Mouse (Mus musculus) cerebral cortex, adult 2 months (tissue): ENCODE data around the gene Ldb1.

Experiments used
- WGBS: fragments of 180-500 bp; shearing (Covaris S2); methylation state at CpG from one replicate; pipeline ENCODE4 v1.1.7; 2018; 5-methylcytosine and 5-hydroxymethylcytosine counted together

Gene Ldb1

GRCm38 (mm10) chr19:46044993-46045695 is at the start of gene Ldb1:
Gene Ldb1, minus strand, starts transcription at chr19:46045214.
- under 1% methylated on average over 84 of the region's 84 CpGs for WGBS

GRCm38 (mm10) chr19:46094144-46094543 is 49.1 kb upstream of the Ldb1 start:
- WGBS, result 93% methylated on average over 2 of the region's 2 CpGs

GRCm38 (mm10) chr19:46091641-46092040 is 46.6 kb upstream of the Ldb1 start:
- WGBS, result 89% methylated on average over 4 of the region's 4 CpGs

- WGBS, result 64% methylated on average over 7 of the region's 7 CpGs
Measured at GRCm38 (mm10) chr19:46087871-46088270, 42.9 kb upstream of the Ldb1 start.

GRCm38 (mm10) chr19:46086337-46086736 is 41.3 kb upstream of the Ldb1 start:
- WGBS, result 48% methylated on average over 3 of the region's 3 CpGs

GRCm38 (mm10) chr19:46085185-46085584 is 40.2 kb upstream of the Ldb1 start:
- 96% methylated on average over 8 of the region's 8 CpGs for WGBS

GRCm38 (mm10) chr19:46078535-46078934 is 33.5 kb upstream of the Ldb1 start:
- 56% methylated on average over 3 of the region's 3 CpGs for WGBS

GRCm38 (mm10) chr19:46075616-46076607 is 30.9 kb upstream of the Ldb1 start, which contains the start of gene Nolc1:
Gene Nolc1, plus strand, starts transcription at chr19:46075863.
- under 1% methylated on average over 66 of the region's 66 CpGs for WGBS

GRCm38 (mm10) chr19:46074266-46074665 is 29.3 kb upstream of the Ldb1 start:
- 94% methylated on average over 5 of the region's 5 CpGs for WGBS

- WGBS, result 73% methylated on average over 7 of the region's 7 CpGs
Measured at GRCm38 (mm10) chr19:46073285-46073684, 28.3 kb upstream of the Ldb1 start.

GRCm38 (mm10) chr19:46068054-46068453 is 23.0 kb upstream of the Ldb1 start:
- 86% methylated on average over 10 of the region's 10 CpGs for WGBS

- WGBS, result 84% methylated on average over 6 of the region's 6 CpGs
Measured at GRCm38 (mm10) chr19:46060845-46061244, 15.8 kb upstream of the Ldb1 start.

GRCm38 (mm10) chr19:46058466-46058865 is 13.5 kb upstream of the Ldb1 start:
- WGBS, result 92% methylated on average over 7 of the region's 7 CpGs

- WGBS, result 1% methylated on average over 41 of the region's 42 CpGs
Measured at GRCm38 (mm10) chr19:46056947-46057607, 12.1 kb upstream of the Ldb1 start.

GRCm38 (mm10) chr19:46056388-46056946 is 11.5 kb upstream of the Ldb1 start:
- WGBS, result under 1% methylated on average over 52 of the region's 52 CpGs

GRCm38 (mm10) chr19:46055752-46056387 is 10.9 kb upstream of the Ldb1 start:
- 0% methylated on average over 11 of the region's 11 CpGs for WGBS

- 82% methylated on average over 2 of the region's 2 CpGs for WGBS
Measured at GRCm38 (mm10) chr19:46050462-46050861, 5.4 kb upstream of the Ldb1 start.

- 76% methylated on average over 4 of the region's 4 CpGs for WGBS
Measured at GRCm38 (mm10) chr19:46049129-46049528, 4.1 kb upstream of the Ldb1 start.

- 80% methylated on average over 2 of the region's 2 CpGs for WGBS
Measured at GRCm38 (mm10) chr19:46047426-46047825, 2.4 kb upstream of the Ldb1 start.

- 9% methylated on average over 10 of the region's 10 CpGs for WGBS
Measured at GRCm38 (mm10) chr19:46046621-46047025, 1.6 kb upstream of the Ldb1 start.

GRCm38 (mm10) chr19:46045696-46046311 is 790 bp upstream of the Ldb1 start:
- 2% methylated on average over 7 of the region's 7 CpGs for WGBS
